Comparison of ENCODE assay signal across 36 mouse cellular contexts in genomic region chr8:93394079-93394619, GRCm38 (mm10). TPM values are rescaled to one million over a fixed set of nuclear protein-coding genes. Genes with fewer than 3 reads are reported as not detected.
DNase-seq lines count a peak whose midpoint lies in the region; ATAC-seq lines count a peak whose summit lies in the region.
"Not testable (repeated sequence)": the region's sequence is repeated elsewhere in the genome, so short reads cannot be mapped to it uniquely, and the experiment has no call there.
"Had no signal": no experiment of that assay in that cellular context is flagged by ENCODE, and none has a peak within 500 bp of the region (broad histone marks: within the 10 kb centered on the region; RNA-seq: fewer than 3 reads in every experiment).

No protein-coding gene starts in this region.

- not testable (repeated sequence) for H3K27me3 ChIP-seq in forebrain, embryonic 14.5 days (replicated peaks; ENCODE audit: control insufficient read depth, insufficient read depth, low read length)

- H3K9me3 ChIP-seq in forebrain, embryonic 14.5 days (replicated peaks; ENCODE audit: control insufficient read depth, low read length) = not testable (repeated sequence)

- H3K9ac ChIP-seq in forebrain, embryonic 14.5 days (ENCODE audit: low read length) = not testable (repeated sequence)

- H3K4me3 ChIP-seq in forebrain, embryonic 14.5 days (ENCODE audit: low read depth, low read length) = not testable (repeated sequence)

- H3K4me1 ChIP-seq in forebrain, embryonic 14.5 days (ENCODE audit: control insufficient read depth, insufficient read depth, low read length) = not testable (repeated sequence)

- H3K4me2 ChIP-seq in forebrain, embryonic 14.5 days (ENCODE audit: low read length) = not testable (repeated sequence)

- WGBS in forebrain, embryonic 14.5 days = 42% methylated on average over 8 of the region's 8 CpGs

- H3K36me3 ChIP-seq in forebrain, embryonic 14.5 days (ENCODE audit: control insufficient read depth, insufficient read depth, low read length) = not testable (repeated sequence)

- DNase-seq in adrenal gland, postnatal 10 days = peak; percentile 5
- peak; percentile 6 for DNase-seq in forebrain, embryonic 14.5 days (ENCODE audit: low spot score)
- DNase-seq in heart, postnatal 4 days = peak; percentile 11
- DNase-seq in kidney, adult 8-10 months = peak; percentile 66 to 87
- peak; percentile 74 to 75 for DNase-seq in kidney, postnatal 25 days
- DNase-seq in lung, adult 18-20 months = peak; percentile 7 to 21
- DNase-seq in lung, postnatal 14 days = peak; percentile 2
- DNase-seq in ovary, postnatal 14 days (ENCODE audit: low spot score) = peak; percentile 7

- H3K27ac ChIP-seq in forebrain, embryonic 14.5 days (ENCODE audit: low read depth, low read length) = not testable (repeated sequence)

- not testable (repeated sequence) for ATAC-seq in forebrain, embryonic 14.5 days

RNA-seq across cellular contexts. Expression of gene Ces1h, which starts 14.6 kb away (rescaled TPM):
- not detected for total RNA-seq in adrenal gland, postnatal 10 days (2021)
- polyA plus RNA-seq in forebrain, embryonic 14.5 days (2014; fragmentation: Nextera tagmentation; extraction: Ambion mirVana) = not detected in 2 replicates
- not detected for total RNA-seq in heart, postnatal 4 days (2021)
- total RNA-seq: adrenal gland, adult 2 months; adrenal gland, postnatal 4 days; CH12.LX; ES-E14; gastrocnemius, adult 2 months; gastrocnemius, postnatal 36 days; heart, adult 8-10 months; heart, postnatal 25 days; layer of hippocampus, postnatal 36 days; megakaryocyte, adult 5-6 weeks had no signal
- polyA plus RNA-seq: activated CD4-positive, CD25-positive, alpha-beta regulatory T cell, adult 4 months; adrenal gland, adult 2 months; C2C12; embryonic facial prominence, embryonic 12.5 days; forebrain, embryonic 10.5 days; forebrain, embryonic 16.5 days; heart, embryonic 14.5 days; hindbrain, embryonic 12.5 days; intestine, embryonic 16.5 days; large intestine, adult 2 months; limb, embryonic 10.5 days; liver, embryonic 14.5 days; lung, postnatal 0 days; midbrain, embryonic 16.5 days; myocyte; neural tube, embryonic 12.5 days; stomach, embryonic 14.5 days had no signal

RNA-seq across cellular contexts. Expression of gene Ces1g, which starts 57.0 kb away (rescaled TPM):
- total RNA-seq in adrenal gland, postnatal 10 days (2021) = 1 to 10 TPM; 4.0 to 8.0 TPM
- polyA plus RNA-seq in forebrain, embryonic 14.5 days (2014; fragmentation: Nextera tagmentation; extraction: Ambion mirVana) = not detected in 2 replicates
- not detected for total RNA-seq in heart, postnatal 4 days (2021)
- total RNA-seq: CH12.LX; gastrocnemius, adult 2 months; gastrocnemius, postnatal 36 days; heart, postnatal 25 days; layer of hippocampus, postnatal 36 days; megakaryocyte, adult 5-6 weeks had no signal
- polyA plus RNA-seq: activated CD4-positive, CD25-positive, alpha-beta regulatory T cell, adult 4 months; C2C12; embryonic facial prominence, embryonic 12.5 days; forebrain, embryonic 10.5 days; forebrain, embryonic 16.5 days; heart, embryonic 14.5 days; hindbrain, embryonic 12.5 days; limb, embryonic 10.5 days; midbrain, embryonic 11.5 days; midbrain, embryonic 16.5 days; myocyte; neural tube, embryonic 12.5 days; stomach, embryonic 14.5 days; thymus, postnatal 0 days had no signal

Comparison
In these comparisons a context has a peak if more than half of its experiments do, and no peak if none do; other contexts are left out.
1. DNase-seq: peak in every context shown above with its lines; median percentile 76 in kidney, adult 8-10 months; 74 in kidney, postnatal 25 days; 14 in lung, adult 18-20 months; 11 in heart, postnatal 4 days; 7 in ovary, postnatal 14 days; 6 in forebrain, embryonic 14.5 days; 5 in adrenal gland, postnatal 10 days; 2 in lung, postnatal 14 days.
2. RNA of gene Ces1g, which starts 57.0 kb away (total RNA-seq): 4.0 to 8.0 TPM in adrenal gland, postnatal 10 days; not detected in heart, postnatal 4 days; every median in the first group is over 4 times any median in the second.